Mouse (Mus musculus) embryo, embryonic 10.5 days (tissue): ENCODE results near the gene Gm43517.

Experiments
- DNase-seq: peaks from one replicate; pipeline ENCODE4 v3.0.0-alpha.2; 2015; ENCODE audit warnings: low spot score

Gm43517 gene

GRCm38 (mm10) chr12:49417963-49418362 is 33.0 kb downstream of the Gm43517 start:
- DNase-seq, result no peak
